Mouse (Mus musculus) liver, postnatal 0 days (tissue): ENCODE results near the gene Stk39.

Experiments used
- CTCF ChIP-seq: sonication (generic); IDR thresholded peaks from 2 replicates; pipeline ENCODE4 v1.5.1; 2016; ENCODE audit warnings: antibody characterized with exemption, low read depth
- EP300 ChIP-seq: IDR thresholded peaks from 2 replicates; pipeline ENCODE4 v1.6.1; 2016; ENCODE audit warnings: antibody characterized with exemption, low read depth, mild to moderate bottlenecking

DNA sequence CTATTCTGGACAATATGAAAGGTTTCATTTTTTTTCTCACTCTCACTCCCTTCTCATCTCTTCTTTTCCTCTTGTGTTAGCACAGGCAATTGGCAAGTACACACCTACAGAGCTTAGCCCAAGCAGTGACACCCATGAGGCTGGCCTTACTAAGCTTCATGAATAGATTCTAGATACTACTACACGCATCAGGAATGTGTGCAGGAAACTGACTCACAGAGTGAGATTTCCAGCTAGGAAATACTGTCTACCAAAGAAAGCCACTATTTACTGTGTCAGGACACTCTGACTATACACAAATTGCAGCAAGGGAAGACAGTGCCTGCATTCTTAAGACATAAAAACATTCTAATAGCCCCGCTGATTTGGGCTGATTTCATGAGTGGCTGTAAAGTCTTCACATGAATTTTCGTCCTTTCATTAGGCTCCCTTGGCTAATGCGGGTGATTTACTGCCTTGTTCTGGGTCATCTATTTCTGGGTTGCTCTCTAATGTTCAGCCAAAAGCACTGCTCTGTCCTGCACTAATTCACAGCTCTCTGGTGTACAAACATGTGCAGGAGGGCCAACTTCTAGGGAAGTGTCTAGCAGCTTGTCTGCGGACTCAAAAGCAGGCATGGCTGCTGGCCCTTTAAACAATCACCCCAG is 249.7 kb downstream of the Stk39 start:
- TF ChIP-seq CTCF (no peak), EP300 (no peak)
